Mouse (Mus musculus) embryonic stem cell, embryonic (primary cell): Measurements from ENCODE around the gene Slc4a11.

Experiments used
- CTCF ChIA-PET, 4 experiments: fragments of 300-600 bp in 2 of 4; fragments of 350-600 bp in 2 of 4; sonication (Branson Sonifier 250); formaldehyde crosslinking; loops; one replicate each; lab custom pipeline; 2022; ENCODE audit warnings: inconsistent platforms in 2 of 4; lab: Charles Lee
- POLR2A ChIA-PET, 4 experiments: fragments of 300-600 bp in 2 of 4; fragments of 350-600 bp in 2 of 4; sonication (Branson Sonifier 250); formaldehyde crosslinking; loops; one replicate each; lab custom pipeline; 2022; ENCODE audit warnings: antibody characterized with exemption in 4 of 4, inconsistent platforms in 1 of 4; lab: Charles Lee

Gene Slc4a11

DNA sequence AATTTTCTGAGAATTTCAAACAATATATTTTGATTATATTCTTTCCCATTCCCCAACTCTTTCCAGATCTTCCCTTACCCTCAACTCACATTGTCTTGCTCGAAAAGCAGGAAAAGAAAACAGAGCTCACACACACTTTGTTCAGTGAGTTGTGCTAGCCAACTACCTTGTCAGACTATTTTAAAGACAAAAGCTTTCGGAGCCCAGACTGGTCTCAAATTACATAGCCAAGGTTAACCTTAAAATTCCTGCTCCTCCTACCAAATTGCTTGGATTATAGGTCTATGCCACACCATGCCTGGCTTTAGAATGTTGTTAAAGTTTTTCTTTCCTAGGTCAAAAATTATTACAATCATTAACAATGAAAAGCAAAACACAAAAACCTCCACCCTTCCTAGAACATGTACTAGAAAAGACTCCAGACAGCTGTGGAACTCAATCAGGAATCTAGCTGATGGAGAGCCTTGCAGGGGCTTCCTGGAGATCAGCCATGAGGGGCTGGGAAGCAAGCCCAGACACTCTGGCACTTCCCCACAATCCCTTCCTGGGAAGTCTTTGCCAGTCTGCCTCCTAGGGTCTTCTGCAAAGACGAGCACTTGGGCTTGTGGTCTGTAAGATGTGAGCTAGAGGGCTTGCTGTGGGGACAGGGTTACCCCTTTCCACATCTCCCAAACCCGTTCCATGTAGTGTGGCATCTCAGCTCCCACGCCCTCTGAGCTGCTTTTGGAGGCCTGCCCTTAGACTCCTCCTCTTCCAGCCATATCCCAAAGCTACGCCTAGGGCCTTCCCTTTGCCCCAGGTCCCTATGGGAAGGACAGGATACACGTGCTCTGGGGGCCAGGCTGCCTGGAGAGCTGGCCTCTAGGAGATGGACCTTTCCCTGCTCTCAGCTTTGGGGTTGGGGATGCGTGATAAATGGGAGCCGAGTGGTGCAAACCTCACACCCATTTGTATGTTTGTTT, 7.0 kb upstream of the Slc4a11 start:
- ChIA-PET POLR2A (interaction anchor here in 3 of 4 experiments (0.6 to 8.9 kb wide), 25 partner anchors 8 to 380 kb away, joined by 3 to 92 read pairs (median 5); partner anchors contain the start of genes Ddrgk1 (in 3 of the 3), Itpa (in 2 of the 3), Lzts3 (in 1 of the 3) and Mrps26 (in 1 of the 3)), CTCF (interaction anchor here (0.5 to 1.7 kb wide), 9 partner anchors 9 to 841 kb away, joined by 3 to 6 read pairs (median 3); partner anchors contain the start of gene Ddrgk1 (in 1 of the 4))

DNA sequence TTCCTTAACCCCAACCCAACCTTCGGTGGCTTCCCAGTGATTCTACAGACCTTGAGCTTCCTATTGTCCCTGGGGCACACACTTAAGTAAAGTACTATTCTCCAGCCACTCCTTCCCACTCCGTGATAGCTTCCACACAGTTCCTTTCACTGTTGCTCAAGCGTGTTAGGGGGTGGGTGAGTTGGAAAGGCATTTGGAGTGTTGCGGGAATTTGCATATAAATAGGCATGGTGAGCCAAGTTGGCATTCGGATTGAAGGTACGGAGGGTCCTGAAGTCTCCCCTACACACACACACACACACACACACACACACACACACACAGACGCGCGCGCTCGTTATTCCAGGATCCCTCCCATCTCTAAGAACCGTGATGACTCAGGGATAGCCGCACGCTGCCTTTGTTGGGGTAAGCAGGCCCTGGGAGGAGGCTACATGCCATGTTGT, 525 bp upstream of the Slc4a11 start:
- ChIA-PET CTCF (interaction anchor here in 2 of 4 experiments (0.7 to 1.7 kb wide), 9 partner anchors 9 to 832 kb away, joined by 3 to 8 read pairs (median 4); partner anchors contain the start of genes Ddrgk1 (in 1 of the 2), Itpa (in 1 of the 2) and Mrps26 (in 1 of the 2)), POLR2A (interaction anchor here (0.6 to 7.5 kb wide), 75 partner anchors 9 to 875 kb away, joined by 3 to 92 read pairs (median 4); partner anchors contain the start of genes Ddrgk1 (in 3 of the 4), Itpa (in 3 of the 4), Lzts3 (in 2 of the 4) and Mrps26 (in 2 of the 4))

DNA sequence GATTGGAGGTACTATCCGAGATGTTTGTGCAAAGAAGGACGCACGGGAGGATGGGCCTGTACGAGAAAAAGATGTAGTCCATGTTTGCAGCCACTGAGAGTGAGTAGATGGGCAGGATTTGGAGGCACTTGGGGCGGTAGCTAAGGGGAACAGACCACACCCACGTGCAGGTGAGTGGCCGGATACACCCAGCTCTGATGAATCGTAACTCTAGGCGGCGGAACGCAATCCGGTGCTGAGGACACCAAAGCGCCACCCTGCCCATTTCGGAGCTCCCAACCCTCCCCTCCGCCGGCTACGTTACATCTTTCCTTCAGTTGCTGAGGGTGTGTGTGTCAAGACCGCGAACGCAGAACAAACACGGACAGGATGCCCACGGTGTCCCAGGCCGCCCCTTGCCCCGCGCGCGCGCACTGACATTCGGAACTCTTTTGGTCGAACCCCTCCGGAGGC, 593 bp downstream of the Slc4a11 start:
- CTCF ChIA-PET = interaction anchor here in 2 of 4 experiments (0.6 to 1.7 kb wide), 7 partner anchors 11 to 833 kb away, joined by 3 to 8 read pairs (median 4); partner anchors contain the start of genes Ddrgk1 (in 1 of the 2), Itpa (in 1 of the 2) and Mrps26 (in 1 of the 2)
- POLR2A ChIA-PET = interaction anchor here in 3 of 4 experiments (0.5 to 7.5 kb wide), 44 partner anchors 8 to 475 kb away, joined by 3 to 92 read pairs (median 7); partner anchors contain the start of genes Ddrgk1 (in 3 of the 3), Itpa (in 3 of the 3), 1700037H04Rik (in 1 of the 3) and Cpxm1 (in 1 of the 3)

DNA sequence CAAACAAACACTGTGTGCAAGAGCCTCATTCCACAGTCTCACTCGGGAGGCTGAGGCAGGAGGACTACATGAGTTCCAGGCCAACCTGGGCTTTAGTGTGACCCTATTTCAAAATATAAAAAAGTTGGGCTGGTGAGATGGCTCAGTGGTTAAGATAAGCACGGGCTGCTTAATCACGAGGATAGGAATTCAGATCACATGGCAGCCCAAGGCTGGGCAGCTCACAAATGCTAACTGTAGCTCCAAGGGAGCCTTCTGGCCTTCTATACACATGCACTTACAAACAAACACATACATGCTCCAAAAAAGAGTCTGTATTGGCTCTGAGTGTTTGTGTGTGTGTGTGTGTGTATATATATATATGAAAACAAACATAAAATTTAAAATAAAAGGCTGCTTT, 3.8 kb downstream of the Slc4a11 start:
- CTCF ChIA-PET = interaction anchor here in 3 of 4 experiments (0.5 to 2.2 kb wide), 8 partner anchors 12 to 373 kb away, joined by 3 to 10 read pairs (median 4); partner anchors contain the start of genes Ddrgk1 (in 1 of the 3) and Itpa (in 1 of the 3)

DNA sequence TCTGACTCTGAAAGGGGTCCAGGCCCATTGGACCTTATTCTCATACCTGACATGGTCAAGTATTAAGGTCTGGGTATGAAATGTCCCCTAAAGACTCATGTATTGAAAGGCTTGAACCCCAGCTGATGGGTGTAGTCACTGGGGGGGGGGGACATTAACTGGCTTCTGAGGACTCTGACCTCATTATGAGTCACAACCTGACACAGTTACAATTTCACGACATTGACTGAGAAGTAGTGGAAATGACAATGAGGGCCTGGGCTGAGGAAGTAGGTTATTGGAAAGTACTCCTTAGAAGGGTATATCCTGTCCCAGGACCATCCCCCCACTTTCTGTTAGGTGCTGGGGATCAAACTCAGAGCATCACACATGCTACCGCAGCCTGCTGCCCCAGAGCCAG, 8.3 kb downstream of the Slc4a11 start:
- ChIA-PET CTCF (interaction anchor here in 1 of 4 experiments (0.6 kb wide), 2 partner anchors 29 to 307 kb away, joined by 4 to 11 read pairs; no protein-coding TSS in a partner anchor), POLR2A (interaction anchor here in 1 of 4 experiments (0.6 to 1.3 kb wide), 4 partner anchors 9 to 338 kb away, joined by 3 to 5 read pairs (median 4); partner anchors contain the start of gene Slc4a11)

More for the DNA sequence above, 3.8 kb downstream of the Slc4a11 start:
- POLR2A ChIA-PET = interaction anchor here in 3 of 4 experiments (0.6 to 7.5 kb wide), 15 partner anchors 9 to 30 kb away, joined by 3 to 92 read pairs (median 10); partner anchors contain the start of genes Ddrgk1 (in 2 of the 3) and Itpa (in 2 of the 3)

DNA sequence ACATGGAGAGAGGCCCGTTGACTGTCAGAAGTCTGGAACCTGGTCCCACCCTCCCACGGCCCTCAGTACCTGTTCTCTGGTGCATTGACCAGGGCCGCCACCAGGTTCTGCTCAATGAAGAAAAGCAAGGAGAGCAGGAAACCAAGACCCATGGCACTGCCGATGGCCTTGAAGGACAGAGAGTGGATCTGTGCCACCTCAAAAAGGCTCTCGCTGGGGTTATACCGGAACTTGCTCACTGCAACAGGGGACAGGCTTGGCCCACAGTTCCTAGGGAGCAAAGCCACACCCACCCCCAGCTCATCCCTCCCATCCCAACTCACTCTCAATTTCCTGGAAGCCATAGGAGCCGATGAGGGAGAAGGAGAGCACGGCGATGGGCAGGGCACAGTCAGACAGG, 11.9 kb downstream of the Slc4a11 start:
- ChIA-PET POLR2A (interaction anchor here in 3 of 4 experiments (0.6 to 4.6 kb wide), 17 partner anchors 8 to 215 kb away, joined by 3 to 49 read pairs (median 5); partner anchors contain the start of genes Ddrgk1 (in 3 of the 3), Itpa (in 3 of the 3), Slc4a11 (in 3 of the 3) and Lzts3 (in 1 of the 3)), CTCF (interaction anchor here in 2 of 4 experiments (0.6 to 1.3 kb wide), 5 partner anchors 18 to 251 kb away, joined by 3 to 6 read pairs (median 3); partner anchors contain the start of gene Itpa (in 1 of the 2))

DNA sequence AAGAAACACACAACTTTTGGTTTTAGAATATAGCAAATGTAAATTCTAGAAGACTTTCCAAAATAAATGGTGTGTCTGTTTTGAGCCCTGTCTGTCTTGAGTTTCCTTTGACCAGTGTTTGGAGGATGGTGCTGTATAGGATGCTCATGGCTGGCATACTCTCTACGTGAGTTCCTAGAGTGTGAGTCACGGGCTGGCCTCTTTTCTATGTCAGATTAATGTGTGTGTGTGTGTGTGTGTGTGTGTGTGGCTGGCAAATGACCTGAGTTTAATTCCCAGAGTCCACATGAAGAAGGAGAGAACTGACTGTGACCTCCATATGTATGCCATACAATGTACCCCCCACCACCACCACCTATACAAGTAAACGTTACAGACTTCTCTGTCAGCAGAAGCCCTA, 15.8 kb downstream of the Slc4a11 start:
- ChIA-PET POLR2A (interaction anchor here in 2 of 4 experiments (0.7 to 1.7 kb wide), 3 partner anchors 17 to 205 kb away, joined by 3 to 6 read pairs (median 3); partner anchors contain the start of gene Ddrgk1 (in 1 of the 2)), CTCF (no interaction called here)

DNA sequence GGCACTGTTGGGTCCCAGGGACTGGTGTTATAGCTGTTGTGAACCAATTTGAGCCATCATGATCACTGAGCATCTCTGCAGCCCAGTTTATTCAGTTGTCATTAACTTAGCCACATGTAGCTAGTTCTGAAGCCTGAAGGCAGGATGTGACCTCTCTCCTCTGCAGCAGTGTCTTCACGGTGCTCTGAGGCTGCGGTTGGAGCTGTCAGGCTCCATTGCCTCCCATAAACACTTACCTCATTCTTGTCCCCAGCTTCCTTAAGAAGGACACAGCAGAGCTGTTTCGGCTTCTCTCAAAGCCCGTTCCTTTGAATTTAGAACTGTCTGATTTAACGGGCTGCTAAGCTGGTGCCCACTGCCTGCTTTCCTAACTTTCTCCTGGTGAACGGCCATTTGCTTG, 17.4 kb downstream of the Slc4a11 start:
- CTCF ChIA-PET = interaction anchor here in 1 of 4 experiments (0.6 kb wide), 1 partner anchor 235 kb away, joined by 3 read pairs; no protein-coding TSS in a partner anchor
- POLR2A ChIA-PET = interaction anchor here in 3 of 4 experiments (0.6 to 4.2 kb wide), 10 partner anchors 10 to 41 kb away, joined by 3 to 51 read pairs (median 4); partner anchors contain the start of genes Slc4a11 (in 3 of the 3), Itpa (in 2 of the 3) and Ddrgk1 (in 1 of the 3)

DNA sequence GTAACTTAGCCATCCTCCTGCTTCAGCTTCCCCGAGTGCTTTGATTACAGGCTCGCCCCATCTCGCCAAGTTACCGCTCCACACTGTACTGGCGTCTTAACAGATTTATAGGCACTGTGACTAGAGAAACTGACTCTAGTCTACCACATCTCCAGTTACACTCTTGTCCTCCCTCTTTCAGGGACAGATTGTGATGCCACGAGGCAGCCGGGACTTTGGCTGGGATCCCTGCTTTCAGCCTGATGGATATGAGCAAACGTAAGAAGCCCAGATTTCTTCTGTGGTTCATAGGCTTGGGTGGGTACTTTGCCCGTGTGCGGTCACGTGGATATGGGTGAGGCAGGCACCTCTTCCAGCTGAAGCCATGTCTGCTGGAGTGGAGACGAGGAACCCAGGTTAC, 18.2 kb downstream of the Slc4a11 start:
- POLR2A ChIA-PET = interaction anchor here in 3 of 4 experiments (0.8 to 4.2 kb wide), 7 partner anchors 12 to 19 kb away, joined by 3 to 51 read pairs (median 5); partner anchors contain the start of genes Slc4a11 (in 3 of the 3), Itpa (in 2 of the 3) and Ddrgk1 (in 1 of the 3)
- CTCF ChIA-PET = interaction anchor here in 1 of 4 experiments (0.5 kb wide), 1 partner anchor 91 kb away, joined by 3 read pairs; no protein-coding TSS in a partner anchor

DNA sequence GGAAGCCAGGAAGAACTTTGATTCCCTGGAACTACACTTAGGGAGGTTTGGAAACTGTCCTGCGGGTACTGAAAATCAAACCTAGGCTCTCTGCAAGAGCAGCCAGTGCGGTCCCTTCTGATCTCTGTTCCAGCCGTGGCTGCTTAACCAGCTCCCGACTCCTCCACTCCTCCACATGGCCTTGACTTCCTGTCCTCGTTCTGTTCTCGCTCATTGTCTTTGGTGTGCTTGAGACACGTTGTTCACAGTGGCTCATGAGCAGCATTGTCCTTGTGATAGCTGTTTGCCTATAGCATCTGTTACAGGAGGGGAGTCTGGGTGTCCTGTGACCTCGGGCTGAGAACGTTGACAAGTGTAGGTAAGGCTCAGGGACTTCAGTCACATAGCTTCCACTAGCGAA, 20.1 kb downstream of the Slc4a11 start:
- POLR2A ChIA-PET = interaction anchor here in 3 of 4 experiments (0.5 to 4.2 kb wide), 12 partner anchors 9 to 208 kb away, joined by 3 to 51 read pairs (median 6); partner anchors contain the start of genes Ddrgk1 (in 2 of the 3), Itpa (in 2 of the 3) and Slc4a11 (in 1 of the 3)
- CTCF ChIA-PET = interaction anchor here in 1 of 4 experiments (1.7 kb wide), 1 partner anchor 9 kb away, joined by 6 read pairs; the partner anchor contains the start of gene Itpa

DNA sequence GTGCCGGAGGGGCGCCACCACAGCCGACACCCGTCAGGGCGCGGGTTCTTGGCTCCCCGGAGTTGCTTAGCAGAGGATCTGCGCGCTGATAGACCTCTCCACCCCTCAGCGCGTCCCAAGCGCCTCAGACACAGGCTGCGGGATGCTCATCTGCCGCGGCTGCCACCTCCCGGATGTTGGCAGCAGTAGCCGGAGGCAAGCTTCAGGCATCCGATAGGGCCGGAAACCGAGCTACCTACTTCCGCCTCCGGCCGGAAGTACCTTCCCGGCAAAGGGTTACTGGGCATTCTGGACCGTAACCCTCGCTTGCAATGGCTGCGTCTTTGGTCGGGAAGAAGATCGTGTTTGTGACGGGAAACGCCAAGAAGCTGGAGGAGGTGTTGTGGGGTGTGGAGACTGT, 29.8 kb downstream of the Slc4a11 start, which contains the start of gene Itpa:
Itpa (plus strand) TSS at position 52 of the 400 bp plus-strand sequence.
- CTCF ChIA-PET = interaction anchor here in 3 of 4 experiments (0.6 to 2.2 kb wide), 17 partner anchors 10 to 878 kb away, joined by 3 to 11 read pairs (median 4); partner anchors contain the start of genes Mrps26 (in 1 of the 3) and Slc4a11 (in 1 of the 3)
- POLR2A ChIA-PET = interaction anchor here (0.5 to 6.7 kb wide), 51 partner anchors 9 to 594 kb away, joined by 3 to 67 read pairs (median 4); partner anchors contain the start of genes Slc4a11 (in 4 of the 4), Lzts3 (in 2 of the 4), Nop56 (in 2 of the 4) and Mrps26 (in 1 of the 4)

DNA sequence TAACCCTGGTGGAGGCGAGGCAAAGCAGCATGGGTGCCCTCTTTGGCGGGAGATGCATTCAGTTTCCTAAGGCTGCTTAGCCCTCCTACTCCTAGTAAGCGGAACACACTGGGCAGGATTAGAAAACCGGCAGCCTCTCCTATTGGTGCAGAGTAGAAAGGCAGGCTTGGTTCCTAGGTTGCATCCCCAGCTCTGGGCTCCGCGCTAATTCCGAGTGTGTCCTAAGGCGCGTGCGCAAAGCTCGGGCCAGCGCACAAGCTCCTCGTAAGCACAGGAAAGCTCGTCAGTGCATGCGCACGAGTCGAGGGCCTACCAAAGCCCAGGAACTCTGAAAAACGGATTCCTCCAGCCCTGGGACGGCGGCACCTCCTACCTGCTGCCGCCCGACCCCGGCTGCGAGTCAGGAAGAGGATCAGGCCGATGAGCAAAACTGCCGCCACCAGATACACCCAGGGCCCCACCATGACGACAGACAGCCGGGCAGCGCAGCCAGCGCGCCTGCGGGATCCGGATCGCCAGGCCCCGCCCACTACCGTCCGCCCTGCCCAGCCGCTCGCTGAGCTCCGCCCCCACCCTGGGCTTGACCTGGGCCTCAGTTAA, 33.1 kb downstream of the Slc4a11 start, which contains the start of gene Ddrgk1:
Ddrgk1 (minus strand) TSS at position 558 of the 600 bp plus-strand sequence.
- CTCF ChIA-PET = interaction anchor here in 2 of 4 experiments (0.6 to 1.8 kb wide), 13 partner anchors 25 to 866 kb away, joined by 3 to 8 read pairs (median 4); partner anchors contain the start of genes Mrps26 (in 1 of the 2) and Slc4a11 (in 1 of the 2)
- POLR2A ChIA-PET = interaction anchor here in 3 of 4 experiments (0.6 to 6.7 kb wide), 119 partner anchors 9 to 1843 kb away, joined by 3 to 67 read pairs (median 5); partner anchors contain the start of genes Lzts3 (in 3 of the 3), Slc4a11 (in 3 of the 3), Fastkd5 (in 2 of the 3) and Mrps26 (in 2 of the 3)

DNA sequence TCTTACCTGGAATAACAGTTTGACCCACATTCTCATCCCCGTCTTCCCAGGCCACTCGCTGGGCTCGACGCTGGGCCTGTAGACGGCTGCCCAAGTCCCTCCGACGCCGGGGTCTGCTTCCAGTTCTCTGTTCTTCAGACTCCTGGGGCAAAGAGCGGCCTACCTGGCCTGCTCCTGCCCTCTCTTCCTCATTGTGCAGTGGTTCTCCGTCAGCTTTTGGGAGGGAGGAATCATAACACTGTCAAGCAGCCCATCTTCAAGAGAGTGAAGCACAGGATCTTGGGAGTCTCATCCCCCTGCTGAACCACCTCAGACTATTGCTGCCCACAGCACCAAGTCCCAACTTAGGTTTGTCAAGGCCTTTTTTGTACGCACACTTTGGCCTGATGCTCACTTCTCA, 34.0 kb downstream of the Slc4a11 start:
- ChIA-PET POLR2A (interaction anchor here in 3 of 4 experiments (0.8 to 6.7 kb wide), 24 partner anchors 9 to 589 kb away, joined by 3 to 67 read pairs (median 8); partner anchors contain the start of genes Slc4a11 (in 2 of the 3) and Lzts3 (in 1 of the 3)), CTCF (no interaction called here)

DNA sequence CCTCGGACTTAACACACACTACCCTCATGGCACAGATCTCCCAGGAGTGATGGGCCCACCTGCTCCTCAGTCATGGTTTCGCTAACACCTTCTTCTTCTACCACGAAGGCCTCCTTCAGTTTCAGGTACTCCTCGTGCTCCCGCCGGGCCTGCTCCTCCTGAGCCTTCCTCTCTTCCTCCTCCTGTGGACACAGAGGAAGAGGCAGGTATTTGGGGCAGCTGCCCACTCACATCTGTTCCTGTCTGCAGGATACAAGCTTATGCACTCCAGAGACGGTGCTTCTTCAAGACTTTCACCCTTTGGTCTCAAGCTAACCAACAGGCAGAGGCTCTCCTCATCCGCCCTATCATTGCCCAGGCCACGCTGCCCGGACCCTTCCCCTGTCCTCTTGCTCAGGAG, 38.8 kb downstream of the Slc4a11 start:
- CTCF ChIA-PET = interaction anchor here in 1 of 4 experiments (1.0 kb wide), 1 partner anchor 15 kb away, joined by 3 read pairs; no protein-coding TSS in a partner anchor
- POLR2A ChIA-PET = interaction anchor here in 2 of 4 experiments (1.0 to 2.1 kb wide), 4 partner anchors 9 to 28 kb away, joined by 3 to 7 read pairs (median 4); partner anchors contain the start of genes Fastkd5 (in 1 of the 2), Itpa (in 1 of the 2) and Ubox5 (in 1 of the 2)

DNA sequence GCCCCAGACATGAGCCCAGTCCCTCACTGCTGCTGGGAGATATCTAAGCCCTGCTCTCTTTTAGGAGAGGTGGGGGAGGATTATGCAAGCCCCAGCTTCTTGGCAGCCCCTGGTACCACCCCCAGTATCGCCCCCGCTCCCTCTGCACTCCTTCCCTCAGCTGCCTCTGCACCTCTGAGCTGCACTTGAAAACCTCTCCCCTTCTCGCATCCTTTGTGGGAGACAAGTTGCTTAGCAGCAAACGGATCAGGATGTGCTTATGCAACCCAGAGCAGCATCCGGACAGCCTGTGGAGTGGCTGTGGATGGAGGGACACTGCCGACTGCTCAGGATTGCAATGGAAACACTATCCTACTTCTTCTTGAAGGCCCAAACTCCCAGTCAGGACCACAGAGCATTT, 39.8 kb downstream of the Slc4a11 start:
- POLR2A ChIA-PET = interaction anchor here in 1 of 4 experiments (0.5 to 2.1 kb wide), 2 partner anchors 10 to 1618 kb away, joined by 3 to 7 read pairs; partner anchors contain the start of gene Itpa
- CTCF ChIA-PET = interaction anchor here in 1 of 4 experiments (0.7 kb wide), 1 partner anchor 9 kb away, joined by 3 read pairs; no protein-coding TSS in a partner anchor
